Mouse (Mus musculus): ENCODE results near the gene Gm906.
"Not testable (repeated sequence)": the region's sequence is repeated elsewhere in the genome, so short reads cannot be mapped to it uniquely, and the experiment has no call there.

The Gm906 gene

GRCm38 (mm10) chr13:50250208-50250607 is at the start of gene Gm906:
TSS of gene Gm906 (minus strand) at chr13:50250308.
- in situ Hi-C loops (cut with MboI; ENCODE audit: unreplicated experiment in 2 of 2): not testable (repeated sequence)

- in situ Hi-C loops (cut with MboI; ENCODE audit: unreplicated experiment in 2 of 2): not testable (repeated sequence)
Observed at GRCm38 (mm10) chr13:50283308-50283707, 33.2 kb upstream of the Gm906 start.

DNA sequence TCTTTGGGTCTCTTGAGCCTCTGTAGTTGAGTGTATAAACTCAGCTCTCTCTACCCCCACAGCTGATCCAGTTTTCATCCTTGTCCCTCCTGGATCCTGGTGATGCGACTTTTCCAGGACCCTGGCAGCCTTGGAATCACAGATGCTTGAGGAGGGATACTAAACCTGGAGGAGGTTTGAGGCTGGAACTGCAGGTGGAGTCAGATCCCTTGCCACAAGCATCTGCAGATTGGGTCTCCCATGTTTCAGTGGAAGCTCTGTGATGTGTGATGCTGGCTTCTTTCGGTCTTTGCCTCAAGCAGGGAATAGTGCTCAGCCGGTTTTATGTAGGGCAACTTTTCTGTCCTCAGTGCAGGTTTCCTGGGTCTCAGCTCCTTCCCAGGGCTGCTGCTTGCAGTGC is 13.6 kb downstream of the Gm906 start:
- in situ Hi-C loops (cut with MboI; ENCODE audit: unreplicated experiment in 2 of 2): no loop called here

- in situ Hi-C loops (cut with MboI; ENCODE audit: unreplicated experiment in 2 of 2): loop anchor here (10.0 to 25.0 kb wide), 4 partner anchors 725 to 1403 kb away; no protein-coding TSS in a partner anchor
Observed at GRCm38 (mm10) chr13:50211842-50212241, 38.3 kb downstream of the Gm906 start.

DNA sequence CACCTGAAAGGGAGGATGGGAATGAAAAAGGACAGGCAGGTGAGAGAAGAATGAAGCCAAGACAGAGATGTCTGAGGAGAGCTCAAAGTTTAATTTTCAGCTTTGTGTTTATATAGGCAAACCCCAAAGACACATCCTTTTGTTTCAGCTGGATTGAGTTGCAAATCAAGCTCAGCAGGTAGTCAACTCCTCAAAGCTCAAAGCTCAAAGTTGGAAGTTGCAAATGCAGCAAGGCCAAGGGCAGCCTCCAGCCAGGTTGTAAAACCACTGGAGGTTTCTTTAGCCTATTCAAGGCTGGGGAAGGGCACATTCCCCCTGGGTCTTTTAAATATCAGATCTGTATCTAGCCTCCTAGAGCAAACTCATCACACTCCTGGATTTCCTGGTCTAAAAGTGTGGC is 39.9 kb downstream of the Gm906 start:
- in situ Hi-C loops (cut with MboI; ENCODE audit: unreplicated experiment in 2 of 2): loop anchor here (10.0 to 25.0 kb wide), 4 partner anchors 727 to 1405 kb away; no protein-coding TSS in a partner anchor

GRCm38 (mm10) chr13:50209651-50210050 is 40.5 kb downstream of the Gm906 start:
- in situ Hi-C loops (cut with MboI; ENCODE audit: unreplicated experiment in 2 of 2): loop anchor here (10.0 to 25.0 kb wide), 4 partner anchors 728 to 1405 kb away; no protein-coding TSS in a partner anchor

DNA sequence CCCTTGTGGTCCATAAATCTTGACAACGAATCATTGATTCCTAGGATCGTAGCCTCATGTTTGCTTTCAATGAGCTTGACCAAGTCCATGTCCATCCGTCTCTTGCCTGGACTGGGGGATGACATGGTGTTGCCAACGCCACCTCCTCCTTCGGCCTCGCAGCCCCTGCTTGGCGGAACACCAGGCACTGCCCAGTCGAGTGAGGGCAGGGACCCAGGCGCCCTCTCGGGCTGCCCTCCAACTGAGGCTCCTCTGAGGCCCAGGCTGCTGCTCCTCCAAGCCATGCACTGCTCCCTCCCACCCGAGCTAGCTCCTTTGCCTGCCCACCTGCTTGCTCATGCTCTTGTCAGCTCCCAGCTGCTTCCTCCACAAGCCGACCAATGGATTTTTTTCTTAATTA is 42.1 kb downstream of the Gm906 start:
- in situ Hi-C loops (cut with MboI; ENCODE audit: unreplicated experiment in 2 of 2): loop anchor here (25.0 kb wide), 2 partner anchors 729 to 1404 kb away; no protein-coding TSS in a partner anchor

DNA sequence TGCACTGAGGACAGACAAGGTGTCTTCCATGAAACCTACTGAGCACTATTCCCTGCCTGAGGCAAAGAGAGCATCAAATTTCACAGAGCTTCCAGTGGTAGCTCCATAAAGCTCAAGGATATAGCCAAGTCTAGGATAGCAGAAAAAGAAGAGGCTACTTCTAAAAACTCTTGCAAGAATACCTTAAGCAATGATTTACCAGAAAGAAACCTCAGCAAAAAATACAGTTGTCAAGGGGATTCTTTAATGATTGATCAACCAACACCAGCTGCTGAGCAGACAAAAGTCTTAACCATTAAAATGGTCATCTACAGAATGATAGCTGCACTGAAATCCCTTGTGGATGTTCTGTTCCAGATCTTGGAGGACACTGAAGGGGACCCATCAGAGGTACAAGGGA is 53.3 kb downstream of the Gm906 start:
- in situ Hi-C loops (cut with MboI; ENCODE audit: unreplicated experiment in 2 of 2): not testable (repeated sequence)
